Mouse (Mus musculus): ENCODE measurements around the gene Ccdc88b.

The Ccdc88b gene

GRCm38 (mm10) chr19:6856281-6857002 lies 1.6 kb downstream of the Ccdc88b start:
- no peak for DNase-seq

DNA sequence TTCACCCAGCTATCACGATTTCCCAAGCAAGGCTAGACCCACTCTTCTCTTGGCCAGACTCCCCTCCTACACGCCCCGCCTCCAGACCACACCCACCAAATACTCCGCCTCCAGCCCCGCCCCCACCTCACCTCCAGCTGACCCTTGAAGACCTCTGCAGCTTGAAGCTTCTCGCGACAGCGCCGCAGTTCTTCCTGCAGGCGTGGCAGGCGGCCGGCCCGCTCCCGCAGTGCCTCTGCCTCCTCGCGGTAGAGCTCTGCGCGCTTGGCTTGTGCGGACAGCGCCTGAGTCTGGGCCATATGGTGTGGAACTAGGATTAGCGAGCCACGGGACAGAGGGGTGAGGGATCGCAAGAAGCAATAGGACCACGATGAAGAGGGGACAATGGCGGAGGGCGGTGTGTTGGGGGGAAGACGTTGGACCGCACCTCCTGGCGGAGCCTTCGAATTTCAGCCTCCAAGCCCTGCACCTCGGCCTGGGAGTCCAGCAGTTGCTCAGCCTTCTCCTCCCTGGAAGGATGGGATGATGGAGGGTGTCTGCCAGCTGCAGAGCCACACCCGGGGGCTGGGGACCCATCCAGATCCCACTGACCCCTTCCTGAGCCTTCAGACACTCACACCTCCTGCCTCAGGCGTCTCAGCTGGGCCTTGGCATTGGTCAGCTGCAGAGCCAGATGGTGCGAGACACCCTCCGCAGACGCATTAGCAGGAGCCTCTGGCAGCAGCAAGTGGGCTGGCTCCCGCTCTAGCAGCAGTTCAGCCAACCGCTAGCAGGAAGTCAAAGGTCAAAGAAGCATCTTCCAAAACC lies 2.6 kb downstream of the Ccdc88b start:
- peak; percentile 53 for DNase-seq

DNA sequence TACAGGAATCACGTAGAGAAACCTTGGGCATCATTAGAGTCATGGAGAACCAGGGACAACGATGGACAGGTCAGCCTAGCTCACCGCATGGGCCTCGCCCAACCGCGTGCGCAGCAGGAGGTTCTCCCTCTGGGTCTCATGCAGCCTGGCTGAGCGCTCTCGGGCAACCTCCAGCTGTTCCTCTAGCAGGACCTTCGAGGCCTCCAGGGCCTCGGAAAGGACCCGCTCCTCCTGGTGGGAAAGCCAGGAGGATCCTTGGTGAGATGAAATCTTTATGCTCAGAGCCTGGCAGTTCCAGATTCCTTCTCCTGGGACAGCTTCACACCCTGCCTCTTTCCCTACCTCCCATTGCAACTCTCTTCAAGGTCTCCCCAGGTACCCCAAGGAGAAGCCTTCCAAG lies 3.4 kb downstream of the Ccdc88b start:
- DNase-seq: no peak

- DNase-seq: no peak
Observed at GRCm38 (mm10) chr19:6853903-6854302, 4.1 kb downstream of the Ccdc88b start.

GRCm38 (mm10) chr19:6852393-6853305 lies 5.4 kb downstream of the Ccdc88b start:
- DNase-seq: no peak

GRCm38 (mm10) chr19:6851497-6851896 lies 6.5 kb downstream of the Ccdc88b start:
- no peak for DNase-seq

GRCm38 (mm10) chr19:6849506-6850068 lies 8.4 kb downstream of the Ccdc88b start:
- no peak for DNase-seq

DNA sequence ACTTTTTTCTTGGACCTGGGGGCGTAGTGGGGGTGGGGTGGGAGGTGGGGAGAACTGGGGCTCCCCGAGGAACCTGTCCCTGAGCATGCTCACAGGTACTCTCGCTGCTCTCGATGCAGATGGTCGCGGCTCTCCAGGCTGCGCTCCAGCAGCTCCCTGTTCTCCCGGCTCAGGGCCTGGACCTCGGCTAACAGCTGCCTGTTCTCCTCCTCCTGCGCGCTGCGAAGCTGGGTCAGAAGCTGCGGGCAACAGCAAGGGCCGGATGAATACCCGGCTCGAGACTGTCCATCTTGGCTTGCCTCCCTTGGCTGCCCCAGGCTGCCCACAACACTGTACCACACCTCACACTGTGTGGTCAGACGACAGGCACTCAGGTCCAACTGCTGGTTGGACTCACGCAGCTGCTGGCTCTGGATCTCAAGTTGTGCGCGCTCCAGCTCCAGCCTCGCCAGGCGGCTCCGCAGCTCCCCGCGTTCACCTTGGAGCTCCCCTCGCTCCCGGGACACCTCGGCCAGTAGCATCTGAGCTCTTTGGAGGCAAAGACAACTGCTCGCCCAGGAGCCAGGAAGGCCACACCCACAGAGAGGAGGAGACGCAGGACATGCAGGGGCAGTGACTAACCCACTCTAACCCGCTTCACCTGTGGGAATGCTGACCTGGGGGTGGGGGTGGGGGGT lies 10.0 kb downstream of the Ccdc88b start:
- peak; percentile 48 for DNase-seq

DNA sequence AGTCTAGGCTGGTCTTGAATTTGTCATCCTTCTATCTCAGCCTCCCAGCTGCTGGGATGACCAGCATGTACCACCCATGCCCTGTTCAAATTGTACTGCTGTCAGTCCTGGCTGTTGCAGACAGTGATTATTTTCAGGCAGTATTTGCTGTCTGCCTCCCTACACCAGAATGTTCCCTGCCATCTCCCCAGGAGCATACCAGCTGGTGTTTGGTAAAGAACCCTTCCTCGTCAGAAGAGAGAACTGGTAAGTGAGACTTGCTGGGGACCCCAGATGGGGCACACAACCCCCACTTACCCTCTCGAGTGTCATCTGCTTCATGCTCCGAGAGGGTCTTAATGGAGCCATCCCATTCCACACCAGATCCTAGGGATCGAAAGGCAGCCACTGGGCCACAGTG lies 12.0 kb downstream of the Ccdc88b start:
- no peak for DNase-seq

DNA sequence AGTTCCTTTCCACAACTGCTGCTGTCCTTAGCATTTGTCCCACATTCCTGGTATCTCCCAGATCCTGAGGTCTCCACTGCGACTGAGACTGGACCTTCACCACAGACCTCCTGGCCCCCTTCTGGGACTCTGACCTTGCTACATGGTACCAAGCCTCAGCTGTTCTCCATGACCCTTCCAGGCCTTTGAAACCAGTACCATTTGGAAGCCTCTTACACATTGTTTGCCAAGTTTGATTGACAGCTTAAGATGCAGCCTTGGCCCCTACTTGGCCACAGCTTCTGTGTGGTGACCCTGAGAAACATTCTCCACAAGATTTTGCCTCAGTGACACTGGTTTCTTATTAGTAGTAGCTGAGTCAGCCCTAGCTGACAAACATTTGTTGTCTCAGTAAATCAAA lies 15.7 kb downstream of the Ccdc88b start:
- no peak for DNase-seq

DNA sequence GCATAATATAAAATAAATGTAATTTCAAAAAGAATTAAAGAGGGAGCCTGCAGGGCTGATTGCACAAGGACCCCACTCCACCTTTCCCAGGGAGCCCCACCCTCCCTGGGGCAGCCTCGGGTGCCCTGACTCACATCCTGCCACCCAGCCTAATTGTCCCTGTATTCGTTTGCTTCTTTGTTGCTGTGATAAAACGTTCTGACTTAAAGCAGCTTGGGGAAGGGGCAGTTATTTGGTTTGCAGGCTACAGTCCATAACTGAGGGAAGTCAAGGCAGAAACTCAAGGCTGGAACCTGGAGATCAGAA lies 16.8 kb downstream of the Ccdc88b start:
- no peak for DNase-seq

DNA sequence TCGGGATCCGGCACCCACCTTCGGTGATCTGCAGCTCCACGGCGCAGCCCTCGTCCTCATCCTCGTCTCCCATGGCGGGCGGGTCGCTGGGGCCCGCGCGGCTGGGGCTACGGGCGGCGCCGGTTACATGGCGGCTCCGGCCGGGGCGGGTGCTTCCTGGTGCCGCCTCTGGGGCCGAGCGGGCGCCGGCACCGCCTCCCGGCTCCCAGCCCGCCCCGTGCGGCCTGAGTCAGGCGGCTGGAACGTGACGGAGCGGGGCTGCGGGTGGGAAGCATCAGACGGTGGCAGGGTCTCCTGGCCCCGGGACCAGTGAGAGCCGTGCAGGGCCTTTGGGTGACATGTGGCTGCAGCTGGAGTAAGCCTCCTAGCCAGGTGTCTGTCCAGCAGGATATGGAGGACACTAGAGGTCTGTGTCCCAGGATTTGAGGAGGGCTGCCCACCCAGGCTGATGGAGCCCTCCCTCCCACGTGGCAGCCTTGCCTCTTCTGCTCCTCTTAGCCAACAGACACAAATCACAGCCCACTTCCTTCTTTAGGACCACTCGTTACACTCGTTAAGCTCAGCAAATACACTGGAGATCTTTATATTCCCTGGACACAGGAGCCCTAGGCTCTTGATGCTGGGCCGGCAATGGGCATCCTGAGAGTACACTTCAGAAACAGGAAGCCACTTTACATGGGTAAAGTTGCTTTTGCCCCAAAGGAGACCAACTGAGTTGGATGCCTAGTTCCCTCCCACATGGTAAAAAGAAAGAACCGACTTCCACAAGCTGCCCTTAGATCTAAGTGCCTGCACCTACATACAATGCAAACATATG lies 17.3 kb downstream of the Ccdc88b start, which contains the start of gene Rps6ka4:
TSS of gene Rps6ka4 (minus strand) at position 162 of the 817 bp plus-strand sequence.
- peak; percentile 61 for DNase-seq

DNA sequence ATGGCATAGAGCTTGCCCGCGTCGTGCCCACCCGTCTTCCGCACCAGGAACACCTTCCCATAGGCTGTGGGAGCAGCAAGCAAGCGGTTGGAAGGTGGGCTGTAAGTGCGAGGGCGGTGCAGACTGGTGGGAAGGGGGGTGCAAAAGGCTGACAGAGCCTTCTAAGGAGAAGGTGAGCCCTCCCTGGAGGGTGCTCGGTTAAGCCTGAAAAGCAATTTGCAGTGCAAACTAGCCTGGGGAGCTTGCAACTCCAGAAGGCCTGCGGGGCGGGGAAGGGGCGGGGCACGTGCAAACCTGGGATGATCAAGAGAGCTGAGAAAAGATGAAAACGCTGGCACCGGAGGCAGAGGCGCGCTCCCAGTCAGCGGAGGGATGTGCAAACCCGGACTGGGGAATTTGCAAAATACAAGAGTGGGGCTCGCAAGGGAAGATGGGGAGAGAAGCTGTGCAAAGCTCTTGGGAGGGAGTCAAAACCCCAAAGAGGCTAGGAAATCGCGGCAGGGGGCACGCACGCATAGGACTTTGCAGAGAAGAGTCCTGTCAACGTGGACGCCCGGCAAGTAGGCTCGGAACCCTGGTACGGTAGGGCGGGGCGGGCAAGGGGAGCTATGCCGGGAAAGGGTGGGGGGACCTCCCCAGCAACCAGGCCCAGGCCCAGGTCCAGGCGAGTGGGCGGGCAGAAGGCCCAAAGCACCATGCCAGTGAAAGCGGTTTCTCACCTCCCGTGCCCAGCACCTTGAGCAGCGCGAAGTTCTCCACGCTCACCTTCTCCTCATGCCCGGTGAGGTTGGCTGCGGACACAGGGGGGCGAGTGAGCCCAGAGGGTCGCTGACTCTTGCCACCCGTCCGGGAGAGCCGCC lies 18.2 kb downstream of the Ccdc88b start:
- no peak for DNase-seq

GRCm38 (mm10) chr19:6832363-6832762 lies 25.6 kb downstream of the Ccdc88b start:
- DNase-seq: no peak

GRCm38 (mm10) chr19:6831331-6831730 lies 26.7 kb downstream of the Ccdc88b start:
- DNase-seq: no peak

- DNase-seq: no peak
Observed at GRCm38 (mm10) chr19:6830556-6831316, 27.3 kb downstream of the Ccdc88b start.

DNA sequence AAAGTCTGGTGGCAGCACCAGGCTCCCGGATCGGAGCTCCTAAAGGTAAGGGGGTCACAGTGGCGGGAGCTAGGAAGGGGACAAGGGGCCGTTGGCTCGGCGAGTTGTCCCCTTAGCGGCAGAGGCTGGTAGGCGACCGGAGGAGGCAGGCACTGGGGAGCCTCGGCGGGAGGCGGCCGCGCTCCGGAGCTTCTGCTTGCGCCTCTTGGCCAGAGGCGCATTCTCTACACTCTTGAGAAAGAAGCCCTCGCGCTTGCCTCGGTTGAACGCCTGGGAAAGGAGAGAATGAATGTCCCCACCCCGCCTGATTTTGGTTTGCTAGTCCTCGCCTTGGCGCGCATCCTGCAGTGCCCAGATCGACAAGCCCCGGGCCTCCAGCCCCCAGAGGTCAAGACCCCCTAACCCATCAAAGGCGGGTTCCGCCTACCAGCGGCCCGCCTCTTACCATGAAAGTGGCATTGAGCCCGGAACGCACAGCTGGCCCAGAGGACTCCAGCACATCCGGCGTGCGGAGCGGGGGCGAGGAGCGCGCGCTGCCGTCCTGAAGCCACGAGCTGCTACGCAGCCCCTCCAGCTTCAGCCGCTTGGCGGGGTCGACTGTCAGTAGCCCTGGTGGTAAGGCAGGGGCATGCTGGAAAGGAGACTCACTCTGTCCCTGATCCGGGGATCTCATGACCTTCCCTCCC lies 28.0 kb downstream of the Ccdc88b start:
- DNase-seq: no peak

- DNase-seq: no peak
Observed at GRCm38 (mm10) chr19:6829069-6829468, 28.9 kb downstream of the Ccdc88b start.

- no peak for DNase-seq
Observed at GRCm38 (mm10) chr19:6826601-6827000, 31.4 kb downstream of the Ccdc88b start.

Data from cerebellum, adult 11 months (tissue).